Mouse (Mus musculus) layer of hippocampus, adult 11-12 months (tissue): Measurements from ENCODE around the gene Tfap4.
"Not testable (repeated sequence)": the region's sequence is repeated elsewhere in the genome, so short reads cannot be mapped to it uniquely, and the experiment has no call there.

Source experiments
- DNase-seq: peaks from one replicate; pipeline ENCODE4 v3.0.0; 2022; ENCODE audit warnings: low spot score

The Tfap4 gene

DNA sequence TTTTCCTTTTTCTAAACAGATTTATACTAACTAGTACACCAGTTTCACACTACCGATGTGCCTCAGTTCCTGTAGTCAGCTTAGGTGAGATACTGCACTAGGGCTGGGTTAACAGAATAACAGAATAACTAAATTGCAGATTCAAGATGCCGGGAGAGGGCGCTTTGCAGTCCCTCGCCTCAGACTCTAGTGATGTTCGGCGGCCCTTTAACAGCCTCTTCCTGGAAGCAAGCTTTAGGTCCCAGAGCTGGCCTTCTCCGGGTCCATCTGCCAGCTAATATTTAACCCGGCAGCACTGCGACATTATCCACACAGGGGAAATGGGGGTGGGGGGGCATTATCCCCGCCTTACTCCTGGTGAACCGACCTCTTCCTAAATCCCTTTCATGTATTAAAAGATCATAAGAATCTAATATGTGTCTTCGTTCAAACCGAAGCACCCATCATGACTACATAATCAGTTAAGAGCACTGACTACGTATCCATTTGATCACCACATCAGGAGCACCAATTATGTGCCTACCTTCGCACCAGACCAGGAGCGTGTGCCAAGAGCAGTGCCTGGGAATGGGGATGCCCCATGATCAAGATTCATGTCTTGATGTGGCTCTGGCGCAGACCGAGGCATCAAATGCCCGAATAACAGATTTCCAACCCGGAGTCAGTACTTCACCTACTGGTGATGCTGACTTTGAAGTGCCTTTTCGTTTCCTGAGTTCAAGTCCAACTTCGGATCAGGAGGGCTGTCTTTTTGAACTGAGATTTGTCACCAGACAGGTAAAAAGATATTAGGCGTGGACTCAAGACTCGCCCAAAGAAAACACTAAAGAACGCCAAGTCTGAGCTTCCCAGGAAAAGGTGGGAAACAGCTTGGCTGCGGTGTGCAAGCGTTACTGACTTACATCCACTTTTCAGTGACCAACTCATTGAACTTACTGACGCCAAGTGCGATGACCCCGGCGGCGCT lies 33.5 kb upstream of the Tfap4 start:
- DNase-seq, result peak; percentile 63

DNA sequence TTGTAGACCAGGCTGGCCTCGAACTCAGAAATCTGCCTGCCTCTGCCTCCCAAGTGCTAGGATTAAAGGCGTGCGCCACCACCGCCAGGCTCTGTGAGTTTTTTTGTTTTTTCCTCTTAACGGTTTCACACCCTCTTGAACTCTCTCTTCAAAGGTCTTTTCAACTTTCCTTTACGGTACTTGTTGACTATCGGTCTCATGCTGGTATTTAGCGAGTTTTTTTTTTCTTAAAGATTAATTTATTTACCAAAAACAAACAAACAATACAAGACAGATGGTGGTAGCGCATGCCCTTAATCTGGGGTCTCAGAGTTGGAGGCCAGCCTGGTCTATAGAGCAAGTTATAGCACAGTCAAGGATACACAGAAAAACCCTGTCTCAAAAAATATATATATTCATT lies 30.6 kb upstream of the Tfap4 start:
- DNase-seq, result no peak

DNA sequence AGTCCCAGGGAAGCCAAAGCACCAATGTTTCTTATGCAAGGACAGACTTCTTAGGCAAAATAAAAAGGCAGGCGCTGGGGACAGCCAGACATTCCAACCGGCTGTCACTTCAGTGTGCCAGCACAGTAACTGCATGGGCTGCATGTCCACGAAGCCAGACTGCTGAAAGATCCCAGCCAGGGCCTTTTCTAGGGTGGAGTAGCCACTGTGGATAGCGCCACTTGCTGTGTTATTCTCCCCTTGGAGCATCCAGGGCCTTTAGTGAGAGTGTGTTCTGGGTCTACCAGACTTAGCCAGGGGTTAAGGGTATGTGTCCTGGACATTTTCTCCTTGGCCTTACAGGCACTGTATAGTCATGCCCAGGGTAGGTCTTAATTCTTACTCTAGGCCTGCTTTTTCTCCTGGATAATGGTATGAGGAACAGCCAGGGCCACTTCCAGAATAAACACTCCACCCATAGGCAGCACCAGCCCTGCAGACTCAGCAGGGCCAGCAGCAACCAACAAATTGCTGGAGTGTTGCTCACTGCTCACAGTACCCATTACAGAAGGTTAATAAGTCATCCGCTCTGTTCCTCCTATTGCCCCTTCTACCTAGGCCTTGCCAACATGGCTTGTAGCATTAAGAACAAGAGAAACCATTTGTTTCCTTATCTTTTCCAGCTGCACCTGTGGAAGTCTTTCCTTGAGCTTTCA lies 28.0 kb upstream of the Tfap4 start:
- DNase-seq, result no peak

DNA sequence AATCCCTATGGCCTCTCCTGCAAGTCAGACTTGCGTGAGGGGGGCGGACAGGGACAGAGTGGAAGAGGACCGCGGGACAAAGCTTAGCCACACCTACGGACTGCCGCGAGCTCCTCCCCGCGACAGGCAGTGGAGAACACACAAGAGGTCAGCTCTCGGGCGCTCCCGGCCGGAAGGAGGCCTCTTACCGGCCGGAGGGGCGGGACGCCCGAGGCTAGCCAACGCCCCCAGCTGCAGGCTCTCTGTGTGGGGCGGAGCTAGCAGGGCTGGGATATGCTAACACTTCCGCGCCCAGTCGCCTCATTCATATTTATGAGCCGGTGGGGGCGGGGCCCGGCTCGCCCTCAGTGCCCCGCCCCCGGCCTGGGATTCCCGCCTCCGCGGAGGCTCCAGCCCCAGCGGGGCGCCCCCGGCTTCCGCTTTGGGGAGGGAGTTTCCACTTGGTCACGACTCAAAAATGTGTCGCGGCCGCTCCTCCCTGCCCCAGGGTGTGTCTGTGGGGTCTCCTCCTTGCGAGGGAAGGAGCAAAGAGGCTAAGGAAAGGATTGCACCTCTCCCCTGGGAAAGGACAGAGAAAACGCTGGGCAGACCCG lies 27.0 kb upstream of the Tfap4 start:
- peak; percentile 93 for DNase-seq

DNA sequence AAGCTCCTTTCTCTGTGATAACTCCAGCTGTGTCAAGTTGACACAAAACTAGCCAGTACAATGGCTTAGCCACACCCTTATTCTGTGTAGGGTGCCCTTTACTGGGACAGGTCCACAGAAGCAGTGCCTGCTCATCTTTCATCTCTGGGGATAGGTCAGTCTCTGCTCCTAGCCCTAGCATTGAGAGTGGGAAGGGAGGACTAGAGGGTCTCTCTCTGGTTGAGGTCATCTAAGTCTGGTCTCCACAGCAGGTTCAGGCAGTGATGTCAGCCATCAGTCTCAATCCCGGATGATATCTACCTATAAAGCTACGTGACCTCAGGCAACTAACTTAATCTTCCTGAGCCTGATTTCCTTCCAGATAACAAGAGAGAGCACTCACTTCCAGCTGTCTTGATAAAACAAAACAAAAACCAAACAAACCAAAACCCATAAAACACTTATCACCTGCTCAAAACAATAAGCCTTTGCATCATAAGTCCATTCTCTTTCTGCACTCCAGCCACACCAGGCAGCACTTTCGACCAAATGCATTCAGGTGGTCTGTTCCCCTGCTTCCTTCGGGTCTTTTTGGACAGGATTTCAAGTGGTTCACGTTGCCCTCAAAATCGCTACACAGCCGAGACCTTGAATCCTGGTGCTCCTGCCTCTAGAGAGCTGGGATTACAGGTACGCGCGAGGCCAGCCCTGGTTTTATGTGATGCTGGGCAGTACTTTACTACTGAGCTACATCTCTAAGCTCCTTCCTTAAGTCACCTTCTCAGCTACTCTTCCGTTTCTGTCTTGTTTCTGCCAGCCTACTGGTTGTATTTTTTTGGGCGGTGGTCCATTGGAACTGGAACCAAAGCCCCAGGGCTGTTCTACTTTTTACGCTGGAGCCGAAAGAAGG lies 26.2 kb upstream of the Tfap4 start:
- DNase-seq, result no peak

DNA sequence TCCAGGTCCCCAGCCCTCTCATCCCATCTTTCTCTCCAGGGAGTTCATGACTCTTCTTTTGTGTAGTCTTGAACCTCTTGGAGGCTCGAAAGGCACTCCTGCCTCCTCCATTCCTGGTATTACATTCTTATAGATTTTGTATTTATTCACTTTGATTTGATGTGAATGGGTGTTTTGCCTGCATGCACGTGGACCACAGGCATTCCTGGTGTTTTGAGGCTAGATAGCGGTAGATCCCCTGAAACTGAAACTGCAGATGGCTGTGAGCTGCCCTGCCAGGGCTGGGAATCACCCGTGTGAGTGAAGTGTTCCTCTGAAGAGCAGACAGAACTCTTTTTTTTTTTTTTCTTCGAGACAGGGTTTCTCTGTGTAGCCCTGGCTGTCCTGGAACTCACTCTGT lies 24.8 kb upstream of the Tfap4 start:
- DNase-seq, result no peak

DNA sequence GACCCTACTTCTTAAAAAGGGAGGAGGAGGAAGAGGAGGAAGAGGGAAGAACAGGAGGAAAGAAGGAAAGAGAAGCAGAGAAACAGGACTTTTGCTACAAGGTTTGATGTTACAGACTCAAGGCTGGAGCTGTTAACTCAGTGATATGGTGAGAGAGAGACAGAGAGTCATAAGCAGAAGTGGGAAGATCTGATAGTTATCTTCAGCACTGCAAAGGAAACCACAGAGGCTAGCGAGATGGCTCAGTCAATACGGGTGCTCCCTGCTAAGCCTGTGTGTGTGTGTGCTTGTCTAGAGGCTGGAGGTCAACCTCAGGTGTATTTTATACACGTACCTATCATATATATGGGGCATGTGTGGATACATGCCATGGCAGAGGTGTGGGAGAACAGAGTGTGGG lies 24.2 kb upstream of the Tfap4 start:
- DNase-seq, result no peak

DNA sequence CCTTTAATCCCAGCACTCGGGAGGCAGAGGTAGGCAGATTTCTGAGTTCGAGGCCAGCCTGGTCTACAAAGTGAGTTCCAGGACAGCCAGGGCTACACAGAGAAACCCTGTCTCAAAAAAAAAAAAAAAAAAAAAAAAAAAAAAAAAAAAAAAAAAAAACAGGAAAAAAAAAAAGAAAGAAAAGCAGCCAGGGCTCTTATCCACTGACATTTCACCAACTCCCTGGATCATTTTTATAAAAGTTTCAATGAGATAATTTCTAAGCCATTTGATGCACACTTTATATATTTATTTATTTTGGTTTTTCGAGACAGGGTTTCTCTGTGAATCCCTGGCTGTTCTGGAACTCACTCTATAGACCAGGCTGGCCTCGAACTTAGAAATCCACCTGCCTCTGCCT lies 21.5 kb upstream of the Tfap4 start:
- DNase-seq, result not testable (repeated sequence)

DNA sequence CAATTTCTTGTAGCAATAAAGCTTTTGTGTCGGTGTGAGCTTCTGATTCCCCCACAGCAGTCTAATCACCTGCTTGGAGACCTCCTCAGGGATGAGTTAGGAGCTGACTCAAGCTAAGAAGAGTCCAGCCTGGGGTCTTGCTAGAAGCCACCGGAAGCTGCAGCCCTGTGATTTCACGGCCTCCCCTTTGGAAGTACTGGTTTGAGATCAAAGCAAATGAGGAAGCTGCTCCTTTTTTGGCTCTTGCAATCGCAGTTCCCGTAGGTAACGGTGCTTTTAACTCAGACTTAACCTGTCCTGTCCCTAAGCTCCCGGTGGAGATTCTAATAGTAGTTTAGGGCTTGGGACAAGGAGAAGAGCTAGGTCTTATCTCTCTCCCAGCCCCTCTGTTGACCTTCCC lies 19.0 kb upstream of the Tfap4 start:
- no peak for DNase-seq

DNA sequence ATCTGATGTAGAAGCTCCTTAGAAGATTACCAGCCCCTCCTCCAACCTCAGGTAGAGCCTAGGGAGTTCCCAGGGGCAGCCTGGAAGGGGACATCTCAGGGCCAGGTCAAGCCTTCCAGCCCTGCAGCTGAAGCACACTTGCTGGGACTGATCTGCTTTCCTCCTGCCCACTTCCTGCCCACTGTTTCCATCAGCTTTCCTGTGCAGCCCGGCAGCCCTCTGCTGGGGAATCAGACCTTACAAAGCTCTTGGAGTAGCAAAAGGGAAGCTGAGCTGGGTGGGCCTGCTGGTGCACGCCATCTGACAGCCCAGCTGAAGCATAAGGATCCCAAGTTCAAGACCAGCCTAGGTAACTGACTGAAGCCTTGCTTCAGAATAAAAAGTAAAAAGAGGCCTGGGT lies 17.2 kb upstream of the Tfap4 start:
- DNase-seq, result no peak

DNA sequence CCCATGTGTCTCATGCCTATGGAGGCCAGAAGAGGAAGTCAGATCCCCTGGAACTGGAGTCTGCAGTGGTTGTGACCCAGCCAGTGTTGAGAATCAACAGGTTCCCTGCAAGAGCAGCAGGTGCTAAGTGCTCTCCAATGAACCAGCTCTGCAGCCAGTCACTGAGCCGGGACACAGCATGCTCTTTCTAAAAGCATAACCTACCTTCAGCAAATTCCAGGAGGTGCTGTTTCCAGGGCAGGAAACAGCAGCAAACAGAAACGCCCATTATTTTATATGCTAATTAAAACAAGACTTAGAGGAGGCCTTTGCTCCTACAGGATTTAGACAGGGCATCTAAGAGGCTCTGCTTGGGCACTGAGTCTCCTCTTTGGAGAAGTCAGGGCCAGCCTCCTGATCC lies 16.4 kb upstream of the Tfap4 start:
- no peak for DNase-seq

DNA sequence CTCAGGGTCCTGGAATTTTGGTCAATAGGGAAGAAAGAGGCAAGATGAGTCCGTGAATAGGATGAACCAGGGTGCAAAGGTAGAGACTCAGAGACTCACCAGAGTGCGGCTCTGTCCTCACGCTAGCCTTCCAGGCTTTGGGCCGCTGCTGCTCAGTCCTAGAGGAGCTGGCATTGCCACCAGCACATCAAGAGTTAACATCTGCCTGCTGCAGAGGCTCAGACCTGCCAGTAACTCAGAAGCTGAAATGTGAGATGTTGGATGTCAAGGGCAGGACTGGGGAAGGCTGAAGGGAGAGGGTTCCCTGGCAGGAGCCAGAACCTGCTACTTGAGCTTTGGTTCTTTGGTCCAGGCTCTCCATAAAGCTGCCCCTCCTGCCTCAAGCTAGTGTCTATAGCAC lies 11.1 kb upstream of the Tfap4 start:
- no peak for DNase-seq

DNA sequence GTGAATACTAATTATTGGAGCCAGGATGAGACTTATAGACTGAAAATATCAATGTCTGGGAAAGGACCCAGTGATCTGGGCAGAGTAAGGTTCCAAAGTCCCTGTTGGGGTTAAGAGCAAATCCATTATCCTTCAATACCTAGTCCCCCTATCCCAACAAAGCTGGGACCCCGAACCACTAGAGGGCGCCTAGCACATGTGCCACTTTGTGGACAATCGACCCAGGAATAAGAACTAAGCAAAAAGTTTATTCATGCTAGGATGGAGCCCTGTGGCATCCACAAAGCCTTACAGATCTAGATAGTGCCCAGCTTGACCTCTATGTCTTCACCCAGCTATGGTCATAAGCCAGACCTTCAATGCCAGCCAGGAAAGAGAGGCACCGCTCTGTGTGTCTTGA lies 8.3 kb upstream of the Tfap4 start:
- DNase-seq, result peak; percentile 82

DNA sequence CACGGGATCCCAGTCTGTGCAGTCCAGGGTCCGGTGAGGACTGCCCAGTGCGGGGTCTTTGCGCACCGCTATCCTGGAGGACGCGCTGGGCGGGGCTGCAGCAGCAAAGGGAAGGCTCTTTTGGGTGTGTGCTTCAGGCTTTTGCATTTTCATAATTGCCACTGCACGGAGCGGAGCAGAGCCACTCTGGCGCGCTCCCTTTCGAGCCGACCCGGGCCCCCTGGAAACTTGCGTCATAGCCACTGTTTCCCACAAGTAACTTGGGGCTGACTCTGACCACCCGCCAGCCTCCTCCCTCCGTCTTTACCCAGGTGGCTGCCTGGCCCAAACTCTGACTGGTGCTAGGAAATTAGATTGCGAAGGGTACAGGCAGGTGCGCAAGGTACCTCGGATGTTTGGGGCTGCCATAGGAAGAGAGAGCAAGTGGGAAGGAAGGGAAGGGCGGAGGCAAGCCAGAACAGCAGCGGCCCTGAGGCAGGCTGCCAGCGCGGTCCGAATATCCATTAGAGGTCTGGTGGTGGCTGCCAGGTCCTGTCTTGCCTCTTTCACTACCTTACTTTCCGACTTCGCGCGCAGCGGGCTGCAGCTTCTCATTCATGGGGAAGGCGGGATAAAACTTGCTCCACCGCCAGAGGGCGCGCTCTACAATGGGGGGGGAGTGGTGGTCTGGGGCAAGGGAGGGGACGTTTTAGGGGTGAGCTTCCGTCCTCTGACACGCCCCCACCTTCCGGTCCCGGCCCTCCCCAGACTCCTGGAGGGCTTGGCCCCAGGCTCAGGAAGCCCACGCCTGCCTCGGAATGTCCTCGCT lies 695 bp upstream of the Tfap4 start:
- DNase-seq, result peak; percentile 69

DNA sequence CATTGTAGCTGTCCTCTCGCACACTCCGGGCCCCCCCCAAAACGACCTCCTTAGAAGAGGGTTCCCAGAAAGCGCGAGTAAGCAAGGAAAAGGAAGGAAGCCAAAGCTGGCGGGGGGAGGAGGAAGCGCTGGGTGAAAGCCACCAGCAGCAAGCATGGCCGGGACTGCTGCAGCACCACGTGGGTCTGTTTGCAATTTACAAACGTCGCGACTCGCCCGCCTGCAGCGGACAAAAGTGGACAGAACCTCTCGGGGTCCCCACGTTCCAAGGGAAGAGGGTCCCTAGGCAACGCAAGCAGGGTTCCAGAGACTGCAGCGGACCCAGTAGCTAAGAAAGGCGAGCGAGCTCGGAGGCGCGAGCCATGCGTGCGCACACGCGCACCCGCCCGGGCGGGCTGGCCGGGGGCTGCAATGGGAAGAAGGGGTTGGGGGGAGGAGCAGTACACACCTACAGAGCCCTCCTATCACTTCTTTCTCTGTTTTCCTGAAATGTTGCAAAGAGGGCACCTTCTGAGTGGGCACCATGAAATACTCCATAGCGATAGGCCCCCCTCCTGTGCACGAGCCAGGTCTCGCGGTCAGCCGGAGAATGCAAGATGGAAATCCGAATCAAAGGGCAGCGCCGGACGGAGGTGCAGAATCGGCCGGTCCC lies 548 bp downstream of the Tfap4 start:
- peak; percentile 73 for DNase-seq

DNA sequence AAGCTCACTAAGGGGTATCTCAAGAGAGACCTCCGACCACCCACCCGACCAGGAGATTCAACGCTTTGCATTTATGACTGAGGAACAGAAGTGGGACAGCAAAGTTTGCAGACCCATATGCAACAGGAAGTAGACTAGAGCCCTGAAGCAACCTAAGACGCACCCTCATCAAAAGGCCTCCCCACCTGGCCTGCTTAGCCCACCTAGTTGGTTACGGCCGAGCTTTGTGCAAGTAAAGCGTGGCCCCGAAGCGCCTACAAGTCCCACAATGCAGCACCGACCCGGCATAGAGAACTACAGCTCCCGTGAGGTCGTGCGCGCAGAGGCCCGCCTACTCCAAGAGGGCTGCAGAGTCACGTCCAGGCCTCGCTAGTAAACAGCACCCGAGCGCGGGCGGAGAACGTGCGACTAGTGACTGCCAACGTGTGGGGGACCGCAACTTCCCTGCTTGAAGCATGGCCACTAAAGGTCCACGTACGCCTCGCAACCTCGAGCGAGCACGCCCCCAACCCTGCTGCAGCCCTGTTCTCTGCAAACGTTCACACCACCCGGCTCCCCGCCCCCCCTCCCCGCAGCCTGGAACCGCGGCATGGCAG lies 1.2 kb downstream of the Tfap4 start:
- peak; percentile 93 for DNase-seq

DNA sequence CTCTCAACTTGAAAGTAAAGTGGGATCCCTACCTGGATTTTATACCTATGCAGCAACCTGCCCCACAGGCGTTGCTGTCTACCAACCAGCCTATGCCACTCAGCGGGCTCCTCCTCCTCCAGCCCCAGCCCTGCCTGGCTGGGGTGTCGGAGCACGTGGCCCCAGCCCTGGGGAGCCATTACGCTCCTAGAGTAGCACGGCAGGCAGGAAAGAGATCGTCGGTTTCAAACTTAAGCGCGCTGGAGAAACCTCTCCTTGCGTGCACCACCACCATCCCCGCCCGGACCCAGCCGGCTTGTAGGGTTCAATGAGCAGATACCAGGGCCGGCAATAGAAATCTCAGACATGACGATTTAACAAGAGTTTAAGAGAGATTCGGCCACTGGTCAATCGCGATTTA lies 1.7 kb downstream of the Tfap4 start:
- DNase-seq, result peak; percentile 62

DNA sequence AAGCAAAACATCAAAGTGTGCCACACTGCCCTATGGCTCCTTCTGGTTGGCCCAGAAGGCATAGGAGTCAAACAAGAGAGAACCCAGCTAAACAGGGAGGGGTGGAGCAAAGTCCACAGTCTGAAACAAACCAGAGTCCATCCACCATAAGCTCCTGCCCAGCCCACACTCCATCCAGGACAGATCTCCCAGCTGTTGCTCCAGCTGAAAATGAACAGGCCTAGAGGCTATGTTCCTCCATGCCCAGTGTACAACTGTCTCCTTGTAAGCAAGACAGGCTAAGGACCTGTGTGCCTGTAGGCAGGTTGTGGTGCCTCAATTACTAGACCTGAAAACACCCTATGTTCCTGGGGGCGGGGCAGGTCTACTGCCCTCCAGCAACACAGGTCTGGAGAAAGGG lies 2.6 kb downstream of the Tfap4 start:
- DNase-seq, result no peak

DNA sequence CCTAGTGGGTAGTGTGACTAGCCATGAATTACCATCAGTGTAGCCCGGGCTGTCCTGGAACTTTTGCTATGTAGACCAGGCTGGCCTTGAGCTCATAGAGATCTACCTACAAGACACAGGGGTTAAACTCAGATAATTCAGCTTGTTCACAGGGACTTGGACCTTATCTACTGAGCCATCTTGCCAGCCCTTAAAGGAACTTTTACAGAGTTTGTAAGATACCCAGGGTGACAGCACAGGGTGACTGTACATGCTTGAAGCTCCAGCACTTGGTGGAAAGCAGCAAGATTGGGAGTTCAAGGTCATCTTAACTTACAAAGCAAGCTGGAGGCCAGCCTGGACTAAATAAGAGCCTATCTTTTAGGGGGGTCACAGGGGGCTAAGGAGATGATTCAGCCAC lies 4.1 kb downstream of the Tfap4 start:
- no peak for DNase-seq

DNA sequence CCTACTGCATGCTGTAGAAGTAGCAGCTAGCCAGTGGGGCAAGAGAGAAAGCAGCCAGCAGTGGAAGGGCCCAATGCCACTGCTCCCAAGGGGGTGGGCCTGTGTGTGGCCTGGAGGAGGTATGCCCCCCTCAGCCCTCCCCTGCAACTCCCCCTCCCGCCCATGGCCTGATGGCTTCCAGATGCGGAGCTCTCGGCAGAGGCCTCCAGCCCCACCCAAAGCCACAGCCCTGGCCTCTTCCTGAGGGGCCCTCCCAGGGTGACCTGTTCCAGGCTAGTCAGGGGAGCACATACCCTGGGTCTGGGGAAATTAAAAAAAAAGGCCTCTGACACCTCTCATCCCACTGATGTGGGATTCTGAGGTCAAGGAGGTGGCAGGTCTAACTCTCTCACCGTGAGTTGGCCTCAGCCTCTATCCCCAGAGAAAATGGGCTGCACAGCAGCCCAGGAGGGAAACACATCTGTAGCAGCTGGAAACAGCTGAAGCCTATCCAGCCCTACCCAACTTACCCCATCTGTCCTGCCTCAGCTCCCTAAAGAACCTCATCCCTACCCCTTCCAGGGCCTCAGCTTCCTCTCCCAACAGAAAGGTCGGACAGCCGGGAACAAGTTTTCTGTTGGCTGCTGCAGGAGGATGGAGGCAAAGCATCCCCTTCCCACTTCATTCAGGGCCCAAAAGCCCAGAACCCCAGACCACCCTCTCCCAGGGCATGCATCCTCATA lies 6.7 kb downstream of the Tfap4 start:
- no peak for DNase-seq
